Mouse (Mus musculus): ENCODE results near the gene 1700025C18Rik. TPM values are rescaled to one million over a fixed set of nuclear protein-coding genes. Genes with fewer than 3 reads are reported as not detected.

Gene 1700025C18Rik
- total RNA-seq (2023): not detected

GRCm38 (mm10) chr2:165090650-165091049 lies at the start of gene 1700025C18Rik:
Gene 1700025C18Rik (minus strand): TSS chr2:165090750.

GRCm38 (mm10) chr2:165054888-165055852 lies 35.4 kb downstream of the 1700025C18Rik start, which contains the start of gene Cd40:
Gene Cd40 (plus strand): TSS chr2:165055627.

GRCm38 (mm10) chr2:165034131-165035057 lies 56.2 kb downstream of the 1700025C18Rik start, which contains the start of gene Ncoa5:
Gene Ncoa5 (minus strand): TSS chr2:165034867.

Other genes starting within 250 kb of the 1700025C18Rik start
- 1 to 10 TPM; 8.9 to 9.6 TPM for gene Pltp, start 233.0 kb downstream of the 1700025C18Rik start, total RNA-seq (2023)
- 10 to 100 TPM; 51.1 to 56.8 TPM for gene Pcif1, start 211.4 kb downstream of the 1700025C18Rik start, total RNA-seq (2023)
- 10 to 100 TPM; 28.2 to 29.1 TPM for gene Zfp335, start 179.0 kb downstream of the 1700025C18Rik start, total RNA-seq (2023)
- gene Mmp9, start 150.0 kb downstream of the 1700025C18Rik start, total RNA-seq (2023): 1,000 to 10,000 TPM; 1,731 to 1,759 TPM
- gene Slc12a5, start 129.9 kb downstream of the 1700025C18Rik start, total RNA-seq (2023): 1 to 10 TPM; 4.2 to 6.0 TPM
- gene Ncoa5, start 55.9 kb downstream of the 1700025C18Rik start, total RNA-seq (2023): 10 to 100 TPM; 20.7 to 21.4 TPM
- 1 to 10 TPM; 7.0 to 8.6 TPM for gene Cd40, start 35.1 kb downstream of the 1700025C18Rik start, total RNA-seq (2023)
- gene Cdh22, start 144.1 kb upstream of the 1700025C18Rik start, total RNA-seq (2023): not detected
- 10 to 100 TPM; 84.7 to 87.3 TPM for gene Slc35c2, start 197.1 kb upstream of the 1700025C18Rik start, total RNA-seq (2023)
- 10 to 100 TPM; 66.2 to 67.8 TPM for gene Elmo2, start 235.7 kb upstream of the 1700025C18Rik start, total RNA-seq (2023)

Data from neutrophil, adult 83 days (primary cell).